Mouse (Mus musculus): Measurements from ENCODE around the gene Ugt1a8.

GRCm38 (mm10) chr1:88220336-88220735 lies 132.7 kb downstream of the Ugt1a8 start:
- TF ChIP-seq POLR2A (IDR thresholded peaks at IDR 0.05; ENCODE audit: extremely low read depth, insufficient read depth, low read length) = no peak
- TF ChIP-seq CTCF (IDR thresholded peaks at IDR 0.05; ENCODE audit: low read depth, low read length) = no peak
